Mouse (Mus musculus) hindbrain, embryonic 12.5 days (tissue): Measurements from ENCODE around the gene Rpl34. TPM values are rescaled to one million over a fixed set of nuclear protein-coding genes. Genes with fewer than 3 reads are reported as not detected.

ENCODE experiments used
- ATAC-seq: fragments of 200-750 bp; cut with Nextera tagmentation; 2 replicates; pipeline ENCODE4 v1.8.0; 2017; ENCODE audit warnings: moderate TSS enrichment; ENCODE audit not compliant: low FRiP score
- H3K27ac ChIP-seq: fragments of 300-500 bp; sonication (generic); 2 replicates; pipeline ENCODE4 v1.5.1; 2016; ENCODE audit warnings: mild to moderate bottlenecking
- H3K27me3 ChIP-seq: fragments of 300-500 bp; sonication (generic); 2 replicates; pipeline ENCODE4 v1.6.1; 2016; ENCODE audit warnings: mild to moderate bottlenecking
- H3K36me3 ChIP-seq: fragments of 300-500 bp; sonication (generic); 2 replicates; pipeline ENCODE4 v1.6.1; 2016; ENCODE audit warnings: mild to moderate bottlenecking
- H3K4me1 ChIP-seq: fragments of 300-500 bp; sonication (generic); 2 replicates; pipeline ENCODE4 v1.6.1; 2016
- H3K4me2 ChIP-seq: fragments of 300-500 bp; sonication (generic); replicated peaks from 2 replicates; pipeline ENCODE4 v1.6.1; 2016; ENCODE audit warnings: mild to moderate bottlenecking
- H3K4me3 ChIP-seq: fragments of 300-500 bp; sonication (generic); 2 replicates; pipeline ENCODE4 v1.5.1; 2016; ENCODE audit warnings: mild to moderate bottlenecking
- H3K9ac ChIP-seq: fragments of 300-500 bp; sonication (generic); 2 replicates; pipeline ENCODE4 v1.6.1; 2016; ENCODE audit warnings: mild to moderate bottlenecking, moderate library complexity
- H3K9me3 ChIP-seq: fragments of 300-500 bp; sonication (generic); replicated peaks from 2 replicates; pipeline ENCODE4 v1.6.1; 2016; ENCODE audit warnings: mild to moderate bottlenecking
- WGBS: fragments of 180-500 bp; shearing (Covaris S2); methylation state at CpG from one replicate; pipeline ENCODE4 v1.1.7; 2016; 5-methylcytosine and 5-hydroxymethylcytosine counted together
- polyA plus RNA-seq: library from polyadenylated mRNA; unstranded; fragments of >200 nt; fragmentation: Nextera tagmentation; extraction: Ambion mirVana; gene quantifications from 2 replicates; pipeline ENCODE4 v1.2.1, GENCODE M21; 2016

The Rpl34 gene
- polyA plus RNA-seq, 1 experiment from 2014 or later, result 601 TPM

- H3K4me1 ChIP-seq, result peaks cover 15% of the 10 kb centered on the region
- H3K27me3 ChIP-seq, result no peaks in the 10 kb centered on the region
- no peaks in the 10 kb centered on the region for H3K9me3 ChIP-seq
- WGBS, result under 1% methylated on average over 45 of the region's 45 CpGs
- no peaks in the 10 kb centered on the region for H3K36me3 ChIP-seq
- peak within 1 kb of the TSS; percentile 80 for H3K4me3 ChIP-seq
- peak within 1 kb of the TSS; percentile 87 for H3K27ac ChIP-seq
- H3K4me2 ChIP-seq, result peak within 1 kb of the TSS; percentile 74
- peak within 1 kb of the TSS; percentile 90 for H3K9ac ChIP-seq
- peak; percentile 98 for ATAC-seq
Measured at GRCm38 (mm10) chr3:130708967-130709924, 21.0 kb downstream of the Rpl34 start, which contains the start of gene Ostc. Gene Ostc, minus strand, starts transcription at chr3:130709444.

- 2% methylated on average over 5 of the region's 5 CpGs for WGBS
- H3K9ac ChIP-seq, result peak overlapping the region; percentile 90
- peaks cover 15% of the 10 kb centered on the region for H3K4me1 ChIP-seq
- peak overlapping the region; percentile 74 for H3K4me2 ChIP-seq
- peaks cover 4% of the 10 kb centered on the region; the same call in 1 of the 2 replicates for H3K36me3 ChIP-seq
- ATAC-seq, result no peak
- H3K9me3 ChIP-seq, result no peaks in the 10 kb centered on the region
- peak overlapping the region; percentile 80 for H3K4me3 ChIP-seq
- H3K27ac ChIP-seq, result peak overlapping the region; percentile 87; the same call in 1 of the 2 replicates
- H3K27me3 ChIP-seq, result no peaks in the 10 kb centered on the region
Measured at GRCm38 (mm10) chr3:130708529-130708928, 21.7 kb downstream of the Rpl34 start.

- Histone ChIP-seq H3K9ac (no peak overlapping the region), H3K36me3 (peaks cover 49% of the 10 kb centered on the region)
- WGBS, result 76% methylated on average over 6 of the region's 6 CpGs
Measured at GRCm38 (mm10) chr3:130702289-130702688, 27.9 kb downstream of the Rpl34 start.

GRCm38 (mm10) chr3:130697622-130698021 is 32.6 kb downstream of the Rpl34 start:
- 85% methylated on average over 4 of the region's 4 CpGs for WGBS
- Histone ChIP-seq H3K4me2 (no peak overlapping the region), H3K9me3 (no peaks in the 10 kb centered on the region), H3K4me1 (no peaks in the 10 kb centered on the region), H3K9ac (no peak overlapping the region), H3K4me3 (no peak overlapping the region), H3K27me3 (no peaks in the 10 kb centered on the region), H3K36me3 (peaks cover 60% of the 10 kb centered on the region), H3K27ac (no peak overlapping the region)
- no peak for ATAC-seq

More at GRCm38 (mm10) chr3:130702289-130702688, 27.9 kb downstream of the Rpl34 start:
- no peak for ATAC-seq
- Histone ChIP-seq H3K4me2 (no peak overlapping the region), H3K4me1 (peaks cover 3% of the 10 kb centered on the region; the same call in 1 of the 2 replicates), H3K27ac (no peak overlapping the region), H3K4me3 (no peak overlapping the region), H3K27me3 (no peaks in the 10 kb centered on the region), H3K9me3 (no peaks in the 10 kb centered on the region)

GRCm38 (mm10) chr3:130694705-130695104 is 35.5 kb downstream of the Rpl34 start:
- H3K36me3 ChIP-seq, result peaks cover 35% of the 10 kb centered on the region
- H3K27me3 ChIP-seq, result no peaks in the 10 kb centered on the region
- H3K4me1 ChIP-seq, result peaks cover 7% of the 10 kb centered on the region
- ATAC-seq, result no peak
- no peak overlapping the region for H3K9ac ChIP-seq
- WGBS, result 90% methylated on average over 7 of the region's 7 CpGs
- H3K4me2 ChIP-seq, result no peak overlapping the region
- H3K27ac ChIP-seq, result no peak overlapping the region
- H3K4me3 ChIP-seq, result no peak overlapping the region
- H3K9me3 ChIP-seq, result no peaks in the 10 kb centered on the region

GRCm38 (mm10) chr3:130694041-130694593 is 36.1 kb downstream of the Rpl34 start:
- no peaks in the 10 kb centered on the region for H3K27me3 ChIP-seq
- H3K36me3 ChIP-seq, result peaks cover 29% of the 10 kb centered on the region
- H3K27ac ChIP-seq, result no peak overlapping the region
- H3K4me2 ChIP-seq, result no peak overlapping the region
- WGBS, result 74% methylated on average over 9 of the region's 9 CpGs
- H3K9ac ChIP-seq, result no peak overlapping the region
- no peak overlapping the region for H3K4me3 ChIP-seq
- peaks cover 7% of the 10 kb centered on the region for H3K4me1 ChIP-seq
- no peaks in the 10 kb centered on the region for H3K9me3 ChIP-seq
- no peak for ATAC-seq

- Histone ChIP-seq H3K36me3 (peaks cover 19% of the 10 kb centered on the region), H3K4me1 (peaks cover 7% of the 10 kb centered on the region), H3K4me3 (peak overlapping the region; percentile 22), H3K9me3 (no peaks in the 10 kb centered on the region), H3K4me2 (peak overlapping the region; percentile 56), H3K27ac (peak overlapping the region; percentile 19; the same call in 1 of the 2 replicates), H3K27me3 (no peaks in the 10 kb centered on the region), H3K9ac (peak overlapping the region; percentile 13)
- ATAC-seq, result no peak
- 44% methylated on average over 12 of the region's 12 CpGs for WGBS
Measured at GRCm38 (mm10) chr3:130691596-130692170, 38.5 kb downstream of the Rpl34 start.

GRCm38 (mm10) chr3:130690834-130691595 is 39.2 kb downstream of the Rpl34 start:
- H3K4me2 ChIP-seq, result peak overlapping the region; percentile 56
- peak; percentile 68 for ATAC-seq

GRCm38 (mm10) chr3:130689630-130690029 is 40.6 kb downstream of the Rpl34 start:
- Histone ChIP-seq H3K9ac (no peak overlapping the region), H3K27ac (no peak overlapping the region), H3K4me3 (no peak overlapping the region), H3K36me3 (peaks cover 1% of the 10 kb centered on the region), H3K9me3 (no peaks in the 10 kb centered on the region), H3K4me2 (peak overlapping the region; percentile 31; the same call in 1 of the 2 replicates), H3K4me1 (peaks cover 7% of the 10 kb centered on the region), H3K27me3 (no peaks in the 10 kb centered on the region)
- 25% methylated on average over 12 of the region's 12 CpGs for WGBS
- ATAC-seq, result peak; percentile 55

More at GRCm38 (mm10) chr3:130690834-130691595, 39.2 kb downstream of the Rpl34 start:
- peaks cover 13% of the 10 kb centered on the region for H3K36me3 ChIP-seq
- H3K27ac ChIP-seq, result peak overlapping the region; percentile 19; the same call in 1 of the 2 replicates
- WGBS, result 15% methylated on average over 20 of the region's 20 CpGs
- peaks cover 7% of the 10 kb centered on the region for H3K4me1 ChIP-seq
- H3K4me3 ChIP-seq, result peak overlapping the region; percentile 22
- H3K9ac ChIP-seq, result peak overlapping the region; percentile 13
- no peaks in the 10 kb centered on the region for H3K27me3 ChIP-seq
- H3K9me3 ChIP-seq, result no peaks in the 10 kb centered on the region

- no peaks in the 10 kb centered on the region for H3K36me3 ChIP-seq
- no peak overlapping the region for H3K9ac ChIP-seq
- H3K27ac ChIP-seq, result no peak overlapping the region
- H3K9me3 ChIP-seq, result no peaks in the 10 kb centered on the region
- ATAC-seq, result no peak
- H3K27me3 ChIP-seq, result no peaks in the 10 kb centered on the region
- WGBS, result 74% methylated on average over 1 of the region's 1 CpGs
- H3K4me3 ChIP-seq, result no peak overlapping the region
- no peak overlapping the region for H3K4me2 ChIP-seq
- H3K4me1 ChIP-seq, result peaks cover 7% of the 10 kb centered on the region
Measured at GRCm38 (mm10) chr3:130687051-130687450, 43.1 kb downstream of the Rpl34 start.

GRCm38 (mm10) chr3:130685014-130685366 is 45.2 kb downstream of the Rpl34 start:
- Histone ChIP-seq H3K4me2 (no peak overlapping the region), H3K4me3 (no peak overlapping the region), H3K27me3 (no peaks in the 10 kb centered on the region), H3K36me3 (no peaks in the 10 kb centered on the region), H3K9me3 (no peaks in the 10 kb centered on the region), H3K4me1 (no peaks in the 10 kb centered on the region; the same call in 1 of the 2 replicates), H3K27ac (no peak overlapping the region), H3K9ac (no peak overlapping the region)
- ATAC-seq, result no peak
- WGBS, result 88% methylated on average over 8 of the region's 8 CpGs
